Mouse (Mus musculus) right cerebral cortex, postnatal 25 days (tissue): Measurements from ENCODE around the gene Siae.

Source experiments
- DNase-seq: peaks from one replicate; pipeline ENCODE4 v3.0.0; 2022

The Siae gene

DNA sequence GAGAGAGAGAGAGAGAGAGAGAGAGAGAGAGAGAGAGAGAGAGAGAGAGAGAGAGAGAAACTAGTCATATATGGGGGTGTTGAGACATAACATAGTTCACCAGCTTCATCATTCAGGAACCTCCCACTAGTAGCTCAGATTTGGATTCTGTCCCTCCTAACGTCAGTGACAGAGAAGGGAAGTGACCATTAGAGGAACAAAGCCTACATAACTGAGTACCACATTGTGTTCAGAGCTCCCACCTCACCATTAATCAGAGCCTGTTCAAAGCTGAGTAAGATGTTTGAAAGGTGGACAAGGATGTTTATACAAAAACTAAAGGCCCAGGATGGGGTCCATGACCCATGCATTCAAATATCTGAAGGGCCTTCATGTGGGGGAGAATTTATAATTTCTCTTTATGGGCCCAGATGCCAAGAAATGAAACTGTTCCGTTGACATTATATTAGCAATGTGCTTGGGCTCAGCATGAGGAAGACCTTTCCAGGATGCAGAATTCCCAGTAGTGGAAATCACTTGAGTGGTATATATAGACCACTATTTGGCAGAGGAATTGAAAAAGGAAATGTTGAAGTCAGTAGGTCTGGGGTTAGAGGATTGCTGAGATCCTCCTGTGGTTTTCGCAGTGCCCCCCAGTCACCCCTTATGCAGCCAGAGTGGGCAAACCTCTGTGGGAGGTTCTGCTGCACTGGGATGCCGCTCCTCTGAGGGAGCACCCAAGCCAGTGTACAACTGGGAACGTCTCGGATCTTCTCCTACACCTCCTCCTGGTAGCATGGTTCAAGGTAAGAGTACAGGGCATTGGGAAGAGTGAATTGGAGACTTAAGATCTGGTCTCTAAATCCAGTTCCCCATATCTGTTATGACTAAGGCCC, 14.6 kb upstream of the Siae start:
- no peak for DNase-seq

DNA sequence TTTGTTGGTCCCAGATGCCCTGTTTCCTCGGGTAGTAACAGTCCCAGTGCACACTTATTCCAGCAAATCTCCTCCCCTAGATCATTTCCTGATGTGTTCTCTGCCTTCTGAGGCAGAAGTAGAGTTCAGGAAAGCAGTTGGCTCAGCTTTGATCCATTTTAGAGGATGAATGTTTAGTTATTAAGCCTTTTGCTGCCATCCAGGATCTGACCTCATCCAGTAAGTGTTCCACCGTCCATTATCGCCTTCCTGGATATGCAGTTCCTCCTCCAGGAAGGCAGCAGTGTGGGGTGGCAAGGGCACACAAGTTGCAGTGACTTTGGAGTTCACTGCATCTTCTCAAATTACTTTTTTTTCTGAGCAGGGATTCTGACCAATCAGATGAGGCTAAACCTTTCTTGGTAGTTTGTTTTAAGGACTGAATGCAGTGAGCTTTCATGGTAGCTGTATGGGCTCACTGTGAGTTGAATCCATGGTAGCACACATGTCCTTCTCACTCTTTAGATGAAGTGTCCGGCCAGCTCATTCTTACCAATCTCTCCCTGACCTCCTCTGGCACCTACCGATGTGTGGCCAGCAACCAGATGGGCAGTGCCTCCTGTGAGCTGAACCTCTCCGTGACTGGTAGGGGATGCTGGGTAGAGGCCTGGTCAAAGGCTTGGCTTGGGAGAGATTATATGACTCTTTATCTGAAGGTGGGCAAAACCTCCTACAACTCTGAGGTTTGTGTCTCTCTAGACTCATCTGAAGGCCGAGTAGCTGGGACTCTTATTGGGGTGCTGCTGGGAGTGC, 13.5 kb upstream of the Siae start:
- DNase-seq: no peak

DNA sequence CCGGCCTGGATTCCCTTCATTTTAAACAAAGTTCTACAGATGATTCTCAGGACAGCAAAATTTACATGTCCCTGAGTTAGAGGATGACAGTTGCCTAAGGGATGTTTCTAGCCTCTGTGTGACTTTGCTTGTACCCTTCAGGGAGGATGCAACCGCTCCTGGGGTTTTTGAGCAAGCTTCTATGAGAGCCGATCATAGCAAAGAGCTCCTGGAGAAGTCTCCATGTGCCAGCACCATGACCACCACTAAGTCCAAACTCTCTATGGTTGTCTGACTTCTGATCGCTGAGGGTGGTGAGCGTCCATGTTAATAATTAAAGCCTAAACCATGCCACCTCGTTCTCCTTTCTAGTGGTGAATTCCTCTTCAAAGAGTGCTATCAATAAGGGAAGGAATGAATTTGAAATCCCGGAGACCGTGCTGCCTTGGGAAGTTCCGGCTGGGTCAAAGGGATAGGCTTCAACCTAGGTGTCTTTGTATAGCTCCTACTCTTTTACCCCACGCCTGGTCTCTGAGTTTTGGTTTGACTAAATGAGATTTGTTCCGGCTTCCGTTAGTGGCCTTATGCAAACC, 11.5 kb upstream of the Siae start:
- no peak for DNase-seq

GRCm38 (mm10) chr9:37544447-37545165, 10.9 kb upstream of the Siae start:
- DNase-seq: peak; percentile 77

GRCm38 (mm10) chr9:37545166-37545610, 10.3 kb upstream of the Siae start:
- no peak for DNase-seq

GRCm38 (mm10) chr9:37545847-37546452, 9.5 kb upstream of the Siae start:
- no peak for DNase-seq

DNA sequence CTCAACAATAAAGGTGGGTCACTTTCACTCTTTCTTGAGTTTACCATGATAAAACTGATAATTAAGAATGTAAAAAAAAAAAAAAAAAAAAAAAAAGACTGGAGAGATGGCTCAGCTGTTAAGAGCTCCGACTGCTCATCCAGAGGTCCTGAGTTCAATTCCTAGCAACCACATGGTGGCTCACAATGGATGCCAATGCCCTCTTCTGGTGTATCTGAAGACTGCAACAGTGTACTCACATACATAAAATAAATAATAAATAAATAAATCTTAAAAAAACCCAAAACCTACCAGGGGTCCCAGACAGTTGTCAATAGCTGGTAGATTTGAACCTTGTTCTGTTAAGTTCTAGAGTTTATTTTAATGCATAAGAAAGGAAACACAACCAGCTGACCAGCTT, 8.6 kb upstream of the Siae start:
- DNase-seq: no peak

DNA sequence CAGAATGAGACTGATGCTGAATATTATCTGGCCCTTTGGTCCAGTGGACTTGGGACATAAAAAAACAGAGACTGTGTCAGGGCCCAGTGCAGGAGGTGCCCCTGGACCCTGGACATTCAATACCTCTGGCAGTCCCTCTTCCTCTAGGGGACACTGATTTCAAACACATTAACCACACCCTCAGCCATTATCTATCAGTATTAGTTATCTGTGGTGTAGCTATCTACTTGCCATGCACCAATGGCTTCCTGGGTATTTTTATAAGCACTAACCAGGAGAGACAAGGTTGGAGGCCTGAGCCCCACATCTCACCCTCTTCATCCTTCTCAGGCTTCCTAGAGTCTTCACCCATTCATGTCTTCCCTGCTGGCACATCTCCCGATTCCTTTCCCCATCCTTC, 5.1 kb upstream of the Siae start:
- no peak for DNase-seq

DNA sequence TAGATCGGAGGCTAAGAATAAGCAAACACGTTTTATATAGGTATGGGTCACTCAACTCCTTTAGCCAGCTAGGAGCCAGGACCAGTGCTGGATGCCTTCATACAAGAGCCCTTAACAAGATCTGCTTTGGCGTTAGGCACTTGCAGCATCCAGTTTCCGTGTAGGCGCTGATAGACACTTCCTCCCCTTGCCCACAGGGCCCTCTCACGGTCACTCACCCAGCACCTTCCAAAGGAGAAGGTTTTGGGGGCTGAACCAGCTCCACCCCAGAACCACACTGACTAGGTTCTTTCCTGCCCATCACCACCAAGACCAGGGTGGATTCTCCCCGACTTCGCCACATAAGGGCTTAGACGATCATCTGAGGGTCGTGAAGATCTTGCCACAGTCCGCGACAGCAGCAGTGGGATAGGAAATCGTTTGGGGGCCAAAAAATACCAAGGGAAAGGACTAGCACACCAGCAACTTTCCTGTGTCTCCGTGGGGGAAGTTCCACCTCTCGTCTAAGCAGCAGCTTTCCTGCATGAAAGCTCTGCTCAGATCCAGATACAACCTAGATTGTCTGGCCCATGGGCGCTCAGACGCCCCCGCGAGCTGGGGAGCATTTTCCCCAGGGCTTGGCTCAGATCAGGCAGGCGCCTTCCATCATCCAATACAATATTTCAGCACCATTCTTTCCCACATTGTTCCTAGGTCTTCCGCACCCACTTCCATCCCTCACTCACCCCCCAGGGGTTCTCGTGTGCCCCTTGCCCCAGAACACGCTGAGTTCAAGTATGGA, 3.6 kb upstream of the Siae start:
- peak; percentile 37 for DNase-seq

DNA sequence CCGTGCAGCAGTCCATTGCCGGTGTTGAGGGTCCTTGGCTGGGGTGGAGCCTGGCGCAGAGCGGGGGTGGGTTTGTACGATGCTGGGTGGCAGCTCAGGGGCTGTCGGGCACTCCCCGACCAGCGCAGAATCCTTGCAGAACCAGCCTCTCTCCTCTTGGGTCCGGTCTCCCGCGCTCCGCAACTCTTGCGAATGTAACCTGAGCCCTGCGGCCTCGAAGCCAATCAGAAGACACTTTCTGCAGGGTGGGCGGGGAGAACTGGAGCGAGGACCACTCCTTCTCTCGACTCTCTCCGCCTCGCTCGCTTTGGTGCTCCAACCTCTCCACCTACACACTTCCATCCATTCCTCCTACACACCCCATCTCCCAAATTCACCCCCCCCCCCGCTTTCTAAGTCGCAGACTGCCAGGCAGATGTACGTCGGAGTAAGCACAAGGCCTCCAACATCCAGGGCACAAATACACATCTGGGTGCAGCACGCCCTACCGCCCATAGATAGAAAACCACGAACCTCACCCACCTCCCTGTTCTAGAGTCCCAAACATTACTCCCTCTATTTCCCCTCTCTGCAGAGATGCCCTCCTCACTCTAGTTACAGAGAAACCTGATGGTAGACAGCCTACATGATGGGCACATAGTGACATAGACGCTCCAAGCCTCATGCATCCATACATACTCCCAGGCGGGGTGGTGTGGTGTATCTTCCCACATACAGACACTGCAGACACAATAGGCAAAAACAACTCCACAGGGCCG, 2.8 kb upstream of the Siae start, which contains the start of gene Nrgn:
TSS of gene Nrgn (minus strand) at position 369 of the 758 bp plus-strand sequence.
- peak; percentile 87 for DNase-seq

GRCm38 (mm10) chr9:37554279-37554678, 1.2 kb upstream of the Siae start:
- DNase-seq: no peak

- DNase-seq: peak; percentile 35
Measured at GRCm38 (mm10) chr9:37556366-37556765, 868 bp downstream of the Siae start.

DNA sequence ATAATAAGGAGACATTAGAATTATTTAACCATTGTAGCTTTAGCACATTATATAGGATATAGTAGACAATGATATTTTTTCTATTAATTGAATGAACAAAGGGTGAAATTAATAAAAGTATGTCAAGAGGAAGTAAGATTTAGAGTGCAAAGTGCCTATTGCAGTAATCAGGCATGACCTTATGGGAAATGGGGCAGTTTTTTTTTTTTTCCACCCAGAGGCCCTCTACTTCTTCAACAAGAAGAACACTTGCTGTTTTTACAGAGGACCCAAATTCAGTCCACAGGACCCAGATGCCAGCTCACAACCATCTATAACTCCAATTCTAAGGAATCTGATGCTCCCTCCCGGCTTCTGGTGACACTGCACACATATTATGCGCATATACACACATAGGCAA, 5.1 kb downstream of the Siae start:
- DNase-seq: no peak

DNA sequence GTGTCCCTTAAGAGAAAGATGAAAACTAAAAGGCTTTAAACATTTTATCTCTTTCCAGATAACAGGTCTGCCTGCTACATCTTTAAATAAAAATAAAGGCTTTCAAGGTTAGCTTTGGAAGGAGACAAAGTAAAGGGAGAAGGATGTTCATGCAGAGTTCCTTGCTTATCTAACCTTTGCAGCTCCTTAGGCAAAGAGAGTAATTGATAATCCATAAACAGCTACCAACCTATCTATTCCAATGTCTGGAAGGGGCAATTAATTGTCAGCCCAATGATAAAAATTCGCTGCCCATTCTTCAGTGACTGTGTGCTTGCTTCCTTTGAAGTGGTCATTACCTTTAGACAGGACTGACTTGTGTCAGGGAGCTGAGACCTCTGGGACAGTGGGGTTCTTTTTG, 8.3 kb downstream of the Siae start:
- DNase-seq: no peak

- DNase-seq: no peak
Measured at GRCm38 (mm10) chr9:37567019-37567418, 11.5 kb downstream of the Siae start.

DNA sequence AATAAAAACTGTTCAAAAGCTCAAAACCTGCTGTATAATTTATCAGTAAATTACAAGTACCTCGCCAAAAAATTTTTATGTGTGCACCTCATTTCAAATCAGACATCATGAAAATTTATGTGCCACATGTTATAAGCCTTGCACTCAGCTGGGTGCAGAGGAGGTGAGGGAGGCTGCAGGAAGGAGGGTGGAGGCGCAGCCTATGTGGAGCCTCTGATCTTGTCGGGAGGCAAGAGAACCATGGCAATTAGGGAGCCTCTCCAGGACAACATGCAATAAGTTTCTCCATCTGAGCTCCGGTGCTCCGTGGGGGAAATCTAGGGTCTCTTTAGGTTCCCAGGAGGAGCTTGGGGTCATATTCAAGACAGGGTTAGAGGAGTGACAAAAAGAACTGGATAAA, 12.0 kb downstream of the Siae start:
- DNase-seq: no peak

DNA sequence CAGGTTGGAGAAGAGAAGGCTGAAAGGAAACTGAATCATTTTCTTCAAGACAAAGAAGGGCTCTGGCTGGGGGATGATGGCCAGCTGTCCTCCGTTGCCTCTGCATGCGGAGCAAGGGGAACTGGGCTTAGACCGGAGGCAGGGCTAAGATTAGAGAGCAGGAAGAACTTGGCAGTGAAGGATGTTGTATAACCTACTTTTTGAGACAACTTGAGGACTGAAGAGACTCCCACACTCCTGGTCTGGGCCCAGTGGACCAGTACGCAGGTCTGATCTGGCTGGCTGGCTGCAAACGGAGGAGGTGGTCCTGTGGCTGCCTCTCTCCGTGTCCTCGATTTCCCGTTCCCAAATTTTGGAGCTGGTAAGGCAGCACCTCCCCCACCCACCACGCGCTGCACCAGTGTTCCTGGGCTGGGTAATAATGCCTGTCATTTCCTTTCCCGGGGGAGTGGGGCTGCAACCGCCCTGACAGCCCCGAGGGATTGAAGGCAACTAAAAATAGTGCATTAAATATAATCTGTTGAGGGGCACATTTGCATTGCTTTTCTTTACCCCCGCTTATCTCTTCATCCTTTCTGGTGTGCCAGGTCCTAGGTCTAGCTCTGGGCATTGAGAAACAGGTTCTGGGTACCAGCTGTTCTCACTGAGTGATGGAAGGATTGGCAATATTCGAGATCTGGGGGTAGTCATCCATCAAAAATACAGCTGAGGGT, 12.6 kb downstream of the Siae start:
- peak; percentile 62 for DNase-seq

- DNase-seq: no peak
Measured at GRCm38 (mm10) chr9:37568605-37569214, 13.2 kb downstream of the Siae start.

DNA sequence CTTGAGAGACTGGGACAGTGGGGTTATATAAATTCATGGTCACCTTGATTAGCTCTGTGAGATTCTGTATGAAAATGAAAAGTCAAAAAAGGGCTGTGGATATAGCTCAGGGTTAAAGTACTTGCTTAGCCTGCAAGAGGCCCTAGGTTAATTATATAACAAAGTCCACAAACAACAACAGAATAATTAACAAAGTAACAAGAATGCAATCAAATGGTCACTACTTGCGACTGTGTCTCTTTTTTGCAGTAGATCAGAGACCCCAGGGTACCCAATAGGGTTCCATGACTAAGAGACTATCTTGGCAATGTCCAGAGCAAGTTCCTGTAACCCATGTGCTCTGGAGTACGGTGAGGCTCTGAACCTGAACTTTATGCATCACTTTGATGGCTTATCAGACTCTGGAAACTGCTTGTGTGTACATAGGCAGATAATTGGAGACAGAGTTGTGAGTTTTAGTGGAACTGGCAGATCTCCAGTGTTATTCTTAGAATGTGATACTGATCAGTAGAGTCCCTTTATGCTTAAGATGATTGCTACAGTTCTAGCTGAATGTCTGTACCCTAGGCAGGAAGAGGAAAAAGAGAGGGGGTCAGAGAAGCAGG, 13.8 kb downstream of the Siae start:
- DNase-seq: no peak
